ENCODE assay signal across 10 mouse cellular contexts in the genomic region with DNA sequence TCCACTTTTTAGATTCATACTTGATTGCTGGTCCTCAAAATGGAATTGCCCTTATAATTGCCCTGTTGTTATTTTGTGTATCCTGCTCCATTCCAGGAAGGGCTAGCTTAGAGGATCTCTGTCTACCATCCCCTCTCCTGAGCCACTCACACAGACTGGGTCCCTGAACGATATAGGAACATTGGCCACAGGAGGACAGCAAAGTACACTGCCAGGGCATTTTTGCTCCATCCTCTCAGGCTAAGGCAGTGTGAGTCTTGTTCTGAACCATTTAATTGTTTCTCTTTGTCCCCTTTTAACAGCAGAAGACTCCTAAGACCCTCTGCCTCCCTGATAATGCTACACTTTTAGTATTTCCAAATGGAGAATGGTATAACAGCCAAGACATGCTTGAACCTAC. TPM values are rescaled to one million over a fixed set of nuclear protein-coding genes. Genes with fewer than 3 reads are reported as not detected.
DNase-seq lines count a peak whose midpoint lies in the region; ATAC-seq lines count a peak whose summit lies in the region.
"Had no signal": no experiment of that assay in that cellular context is flagged by ENCODE, and none has a peak within 500 bp of the region (broad histone marks: within the 10 kb centered on the region; RNA-seq: fewer than 3 reads in every experiment).

No protein-coding gene starts in this region.

- H3K27me3 ChIP-seq in forebrain, embryonic 10.5 days (ENCODE audit: poor library complexity, severe bottlenecking), result no peaks in the 10 kb centered on the region

- peaks cover 8% of the 10 kb centered on the region for H3K4me1 ChIP-seq in forebrain, embryonic 10.5 days

- peaks cover 23% of the 10 kb centered on the region for H3K36me3 ChIP-seq in forebrain, embryonic 10.5 days (replicated peaks)

- no peak overlapping the region for H3K27ac ChIP-seq in forebrain, embryonic 10.5 days

- DNase-seq in left cerebral cortex, adult 11 months (ENCODE audit: low spot score), result peak; percentile 40
- no peak for DNase-seq in left cerebral cortex, adult 8-10 months (ENCODE audit: low spot score in 2 of 2)
- peak; percentile 63 for DNase-seq in adrenal gland, postnatal 25 days
- DNase-seq in heart, postnatal 4 days, result peak; percentile 80
- DNase-seq in lung, postnatal 14 days, result peak; percentile 76
- no peak for DNase-seq in Muller cell, postnatal 12 days (ENCODE audit: inconsistent ontology term)
- DNase-seq in forebrain, embryonic 10.5 days (ENCODE audit: extremely low spot score, low spot score), result no peak

- 77% methylated on average over 1 of the region's 1 CpGs for WGBS in forebrain, embryonic 10.5 days

- H3K4me3 ChIP-seq in forebrain, embryonic 10.5 days, result no peak overlapping the region
- H3K4me3 ChIP-seq: erythroblast, embryonic 14.5 days; myocyte had no signal

- ATAC-seq in megakaryocyte, adult 5-6 weeks (ENCODE audit: poor library complexity, severe bottlenecking), result no peak

- H3K9me3 ChIP-seq in forebrain, embryonic 10.5 days, result no peaks in the 10 kb centered on the region

RNA-seq across cellular contexts. Expression of gene Clec16a, which starts 25.6 kb away (rescaled TPM):
- 10 to 100 TPM; 89.8 to 97.2 (median 91.2) TPM for total RNA-seq in left cerebral cortex, adult 8-10 months (2022)
- total RNA-seq in adrenal gland, postnatal 25 days (2021), result 42.7 and 44.2 TPM in 2 replicates
- total RNA-seq in heart, postnatal 4 days (2021), result 10 to 100 TPM; 40.5 to 42.2 TPM
- total RNA-seq in megakaryocyte, adult 5-6 weeks (2015), result 26.8 and 28.8 TPM in 2 replicates
- 19.4 and 20.7 TPM in 2 replicates for total RNA-seq in megakaryocyte, adult 5-6 weeks (2017)
- polyA plus RNA-seq in forebrain, embryonic 10.5 days (2016; fragmentation: Nextera tagmentation; extraction: Ambion mirVana), result 26.0 and 29.7 TPM in 2 replicates

RNA-seq across cellular contexts. Expression of gene Dexi, which starts 27.9 kb away (rescaled TPM):
- total RNA-seq in left cerebral cortex, adult 8-10 months (2022), result 10 to 100 TPM; 59.8 to 63.5 (median 62.6) TPM
- 17.8 and 21.8 TPM in 2 replicates for total RNA-seq in adrenal gland, postnatal 25 days (2021)
- 10 to 100 TPM; 22.4 to 22.6 TPM for total RNA-seq in heart, postnatal 4 days (2021)
- 5.9 and 6.0 TPM in 2 replicates for total RNA-seq in megakaryocyte, adult 5-6 weeks (2015)
- 4.3 and 7.0 TPM in 2 replicates for total RNA-seq in megakaryocyte, adult 5-6 weeks (2017)
- 14.1 and 14.6 TPM in 2 replicates for polyA plus RNA-seq in forebrain, embryonic 10.5 days (2016; fragmentation: Nextera tagmentation; extraction: Ambion mirVana)

Comparison
In these comparisons a context has a peak if more than half of its experiments do, and no peak if none do; other contexts are left out.
1. DNase-seq: peak in left cerebral cortex, adult 11 months (single experiment), adrenal gland, postnatal 25 days (single experiment), heart, postnatal 4 days (single experiment) and lung, postnatal 14 days (single experiment); none in left cerebral cortex, adult 8-10 months (0 of 2), Muller cell, postnatal 12 days (single experiment) and forebrain, embryonic 10.5 days (single experiment).